Mouse (Mus musculus) neural tube, embryonic 12.5 days (tissue): ENCODE data around the gene Plxnb2. TPM values are rescaled to one million over a fixed set of nuclear protein-coding genes. Genes with fewer than 3 reads are reported as not detected.

Experiments
- ATAC-seq: fragments of 200-750 bp; cut with Nextera tagmentation; 2 replicates; pipeline ENCODE4 v1.8.0; 2017; ENCODE audit warnings: low read depth, mild to moderate bottlenecking, moderate TSS enrichment, moderate library complexity; ENCODE audit not compliant: low FRiP score
- H3K27ac ChIP-seq: fragments of 300-500 bp; sonication (generic); 2 replicates; pipeline ENCODE4 v1.5.1; 2016
- H3K27me3 ChIP-seq: fragments of 300-500 bp; sonication (generic); replicated peaks from 2 replicates; pipeline ENCODE4 v1.6.1; 2016; ENCODE audit warnings: mild to moderate bottlenecking
- H3K36me3 ChIP-seq: fragments of 300-500 bp; sonication (generic); 2 replicates; pipeline ENCODE4 v1.6.1; 2016; ENCODE audit warnings: mild to moderate bottlenecking
- H3K4me1 ChIP-seq: fragments of 300-500 bp; sonication (generic); 2 replicates; pipeline ENCODE4 v1.6.1; 2016
- H3K4me2 ChIP-seq: fragments of 300-500 bp; sonication (generic); replicated peaks from 2 replicates; pipeline ENCODE4 v1.6.1; 2016; ENCODE audit warnings: mild to moderate bottlenecking
- H3K4me3 ChIP-seq: fragments of 300-500 bp; sonication (generic); 2 replicates; pipeline ENCODE4 v1.5.1; 2016
- H3K9ac ChIP-seq: fragments of 300-500 bp; sonication (generic); 2 replicates; pipeline ENCODE4 v1.6.1; 2016; ENCODE audit warnings: mild to moderate bottlenecking
- H3K9me3 ChIP-seq: fragments of 300-500 bp; sonication (generic); 2 replicates; pipeline ENCODE4 v1.6.1; 2016; ENCODE audit warnings: mild to moderate bottlenecking
- WGBS: fragments of 180-500 bp; shearing (Covaris S2); methylation state at CpG from one replicate; pipeline ENCODE4 v1.1.7; 2016; 5-methylcytosine and 5-hydroxymethylcytosine counted together
- polyA plus RNA-seq: library from polyadenylated mRNA; unstranded; fragments of >200 nt; fragmentation: Nextera tagmentation; extraction: Ambion mirVana; gene quantifications from 2 replicates; pipeline ENCODE4 v1.2.1, GENCODE M21; 2016

The Plxnb2 gene
- polyA plus RNA-seq, 1 experiment from 2014 or later, result 123 TPM

- H3K4me2 ChIP-seq, result no peak overlapping the region
- H3K27me3 ChIP-seq, result no peaks in the 10 kb centered on the region
- 94% methylated on average over 12 of the region's 12 CpGs for WGBS
- peaks cover 18% of the 10 kb centered on the region for H3K4me1 ChIP-seq
- H3K9ac ChIP-seq, result no peak overlapping the region
- no peak for ATAC-seq
- H3K9me3 ChIP-seq, result no peaks in the 10 kb centered on the region
- no peak overlapping the region for H3K4me3 ChIP-seq
- H3K27ac ChIP-seq, result no peak overlapping the region
- peaks cover 91% of the 10 kb centered on the region for H3K36me3 ChIP-seq
Observed at GRCm38 (mm10) chr15:89165478-89165877, 15.1 kb downstream of the Plxnb2 start.

- Histone ChIP-seq H3K9ac (no peak overlapping the region), H3K4me2 (no peak overlapping the region), H3K4me1 (no peaks in the 10 kb centered on the region), H3K27ac (no peak overlapping the region), H3K27me3 (no peaks in the 10 kb centered on the region), H3K4me3 (no peak overlapping the region), H3K9me3 (no peaks in the 10 kb centered on the region), H3K36me3 (peaks cover 100% of the 10 kb centered on the region)
- 94% methylated on average over 9 of the region's 9 CpGs for WGBS
- no peak for ATAC-seq
Observed at GRCm38 (mm10) chr15:89161397-89161796, 19.2 kb downstream of the Plxnb2 start.

GRCm38 (mm10) chr15:89158516-89158915 lies 22.1 kb downstream of the Plxnb2 start:
- ATAC-seq, result no peak
- WGBS, result 95% methylated on average over 16 of the region's 16 CpGs
- no peak overlapping the region for H3K9ac ChIP-seq
- H3K9me3 ChIP-seq, result no peaks in the 10 kb centered on the region
- no peak overlapping the region for H3K27ac ChIP-seq
- H3K4me1 ChIP-seq, result no peaks in the 10 kb centered on the region
- H3K4me2 ChIP-seq, result no peak overlapping the region
- H3K4me3 ChIP-seq, result no peak overlapping the region
- no peaks in the 10 kb centered on the region for H3K27me3 ChIP-seq
- peaks cover 99% of the 10 kb centered on the region for H3K36me3 ChIP-seq

GRCm38 (mm10) chr15:89157954-89158353 lies 22.6 kb downstream of the Plxnb2 start:
- Histone ChIP-seq H3K4me3 (no peak overlapping the region), H3K27me3 (no peaks in the 10 kb centered on the region), H3K9me3 (no peaks in the 10 kb centered on the region), H3K27ac (no peak overlapping the region), H3K9ac (no peak overlapping the region), H3K4me2 (no peak overlapping the region), H3K36me3 (peaks cover 94% of the 10 kb centered on the region), H3K4me1 (peaks cover under 1% of the 10 kb centered on the region; the same call in 1 of the 2 replicates)
- peak; percentile 43 for ATAC-seq
- 73% methylated on average over 7 of the region's 7 CpGs for WGBS

- Histone ChIP-seq H3K4me1 (peaks cover 38% of the 10 kb centered on the region), H3K9ac (peak overlapping the region; percentile 40), H3K4me2 (peak overlapping the region; percentile 30; the same call in 1 of the 2 replicates), H3K27ac (peak overlapping the region; percentile 42; the same call in 1 of the 2 replicates), H3K4me3 (no peak overlapping the region), H3K9me3 (no peaks in the 10 kb centered on the region), H3K36me3 (peaks cover 37% of the 10 kb centered on the region), H3K27me3 (0 out of 2 replicates have a peak, but pooled peaks cover 6% of the 10 kb centered on the region)
- peak; percentile 61 for ATAC-seq
Observed at GRCm38 (mm10) chr15:89152312-89152711, 28.3 kb downstream of the Plxnb2 start.

- H3K9ac ChIP-seq, result peak overlapping the region; percentile 93; the same call in 1 of the 2 replicates
- H3K36me3 ChIP-seq, result peaks cover 25% of the 10 kb centered on the region
- no peak overlapping the region; the same call in 1 of the 2 replicates for H3K27ac ChIP-seq
- peak overlapping the region; percentile 76 for H3K4me3 ChIP-seq
- H3K27me3 ChIP-seq, result peaks cover 17% of the 10 kb centered on the region; the same call in 1 of the 2 replicates
- ATAC-seq, result no peak
- 2% methylated on average over 13 of the region's 13 CpGs for WGBS
- no peaks in the 10 kb centered on the region for H3K9me3 ChIP-seq
- H3K4me2 ChIP-seq, result peak overlapping the region; percentile 85
- H3K4me1 ChIP-seq, result peaks cover 53% of the 10 kb centered on the region
Observed at GRCm38 (mm10) chr15:89150041-89150390, 30.6 kb downstream of the Plxnb2 start.

GRCm38 (mm10) chr15:89149271-89150040 lies 31.1 kb downstream of the Plxnb2 start, which contains the start of gene Mapk11:
Mapk11 (minus strand) TSS chr15:89149628.
- H3K27ac ChIP-seq, result peak within 1 kb of the TSS; percentile 57
- H3K27me3 ChIP-seq, result peaks cover 17% of the 10 kb centered on the region; the same call in 1 of the 2 replicates
- peak within 1 kb of the TSS; percentile 93 for H3K9ac ChIP-seq
- ATAC-seq, result peak; percentile 65
- peak within 1 kb of the TSS; percentile 85 for H3K4me2 ChIP-seq
- peak within 1 kb of the TSS; percentile 76 for H3K4me3 ChIP-seq
- H3K9me3 ChIP-seq, result no peaks in the 10 kb centered on the region
- peaks cover 53% of the 10 kb centered on the region for H3K4me1 ChIP-seq
- under 1% methylated on average over 59 of the region's 61 CpGs for whole genome bisulfite sequencing
- peaks cover 25% of the 10 kb centered on the region for H3K36me3 ChIP-seq

- Histone ChIP-seq H3K9me3 (no peaks in the 10 kb centered on the region), H3K4me3 (peak overlapping the region; percentile 76), H3K9ac (peak overlapping the region; percentile 93), H3K27me3 (peaks cover 17% of the 10 kb centered on the region; the same call in 1 of the 2 replicates), H3K4me1 (peaks cover 53% of the 10 kb centered on the region), H3K27ac (peak overlapping the region; percentile 57), H3K36me3 (peaks cover 25% of the 10 kb centered on the region), H3K4me2 (peak overlapping the region; percentile 85)
- ATAC-seq, result no peak
- WGBS, result 5% methylated on average over 25 of the region's 25 CpGs
Observed at GRCm38 (mm10) chr15:89148496-89149270, 31.9 kb downstream of the Plxnb2 start.

- peaks cover 17% of the 10 kb centered on the region; the same call in 1 of the 2 replicates for H3K27me3 ChIP-seq
- H3K4me1 ChIP-seq, result peaks cover 53% of the 10 kb centered on the region
- WGBS, result 46% methylated on average over 4 of the region's 4 CpGs
- peak overlapping the region; percentile 93; the same call in 1 of the 2 replicates for H3K9ac ChIP-seq
- no peaks in the 10 kb centered on the region for H3K9me3 ChIP-seq
- peaks cover 32% of the 10 kb centered on the region for H3K36me3 ChIP-seq
- peak overlapping the region; percentile 85 for H3K4me2 ChIP-seq
- H3K27ac ChIP-seq, result no peak overlapping the region
- no peak for ATAC-seq
- peak overlapping the region; percentile 76; the same call in 1 of the 2 replicates for H3K4me3 ChIP-seq
Observed at GRCm38 (mm10) chr15:89147895-89148294, 32.7 kb downstream of the Plxnb2 start.

- Histone ChIP-seq H3K9me3 (no peaks in the 10 kb centered on the region), H3K27ac (no peak overlapping the region), H3K27me3 (peaks cover 17% of the 10 kb centered on the region; the same call in 1 of the 2 replicates), H3K36me3 (peaks cover 32% of the 10 kb centered on the region), H3K4me1 (peaks cover 48% of the 10 kb centered on the region), H3K9ac (no peak overlapping the region), H3K4me2 (peak overlapping the region; percentile 85), H3K4me3 (peak overlapping the region; percentile 32)
- ATAC-seq, result no peak
- WGBS, result 26% methylated on average over 10 of the region's 10 CpGs
Observed at GRCm38 (mm10) chr15:89147456-89147855, 33.1 kb downstream of the Plxnb2 start.

GRCm38 (mm10) chr15:89147024-89147423 lies 33.6 kb downstream of the Plxnb2 start:
- Histone ChIP-seq H3K27me3 (peaks cover 17% of the 10 kb centered on the region; the same call in 1 of the 2 replicates), H3K27ac (peak overlapping the region; percentile 26; the same call in 1 of the 2 replicates)

GRCm38 (mm10) chr15:89146537-89146936 lies 34.1 kb downstream of the Plxnb2 start:
- peak overlapping the region; percentile 85 for H3K4me2 ChIP-seq

More at GRCm38 (mm10) chr15:89147024-89147423, 33.6 kb downstream of the Plxnb2 start:
- ATAC-seq, result no peak
- peak overlapping the region; percentile 32 for H3K4me3 ChIP-seq
- peak overlapping the region; percentile 85 for H3K4me2 ChIP-seq
- peaks cover 44% of the 10 kb centered on the region for H3K4me1 ChIP-seq
- WGBS, result 10% methylated on average over 16 of the region's 16 CpGs
- peaks cover 32% of the 10 kb centered on the region for H3K36me3 ChIP-seq
- H3K9ac ChIP-seq, result peak overlapping the region; percentile 64; the same call in 1 of the 2 replicates
- no peaks in the 10 kb centered on the region for H3K9me3 ChIP-seq

More at GRCm38 (mm10) chr15:89146537-89146936, 34.1 kb downstream of the Plxnb2 start:
- H3K9ac ChIP-seq, result peak overlapping the region; percentile 64; the same call in 1 of the 2 replicates
- H3K27me3 ChIP-seq, result peaks cover 18% of the 10 kb centered on the region; the same call in 1 of the 2 replicates
- peak overlapping the region; percentile 32 for H3K4me3 ChIP-seq
- whole genome bisulfite sequencing, result 4% methylated on average over 27 of the region's 27 CpGs
- H3K9me3 ChIP-seq, result no peaks in the 10 kb centered on the region
- ATAC-seq, result no peak
- peaks cover 32% of the 10 kb centered on the region for H3K36me3 ChIP-seq
- peaks cover 42% of the 10 kb centered on the region for H3K4me1 ChIP-seq
- H3K27ac ChIP-seq, result peak overlapping the region; percentile 26; the same call in 1 of the 2 replicates
